Mouse (Mus musculus) adrenal gland (tissue): Measurements from ENCODE around the gene Kitl.

ENCODE experiments used
- intact Hi-C: fragments of 180-260 bp; cut with DNase I; formaldehyde crosslinking; loops from one replicate; pipeline ENCODE4 v1.15.1; 2025

Kitl gene

DNA sequence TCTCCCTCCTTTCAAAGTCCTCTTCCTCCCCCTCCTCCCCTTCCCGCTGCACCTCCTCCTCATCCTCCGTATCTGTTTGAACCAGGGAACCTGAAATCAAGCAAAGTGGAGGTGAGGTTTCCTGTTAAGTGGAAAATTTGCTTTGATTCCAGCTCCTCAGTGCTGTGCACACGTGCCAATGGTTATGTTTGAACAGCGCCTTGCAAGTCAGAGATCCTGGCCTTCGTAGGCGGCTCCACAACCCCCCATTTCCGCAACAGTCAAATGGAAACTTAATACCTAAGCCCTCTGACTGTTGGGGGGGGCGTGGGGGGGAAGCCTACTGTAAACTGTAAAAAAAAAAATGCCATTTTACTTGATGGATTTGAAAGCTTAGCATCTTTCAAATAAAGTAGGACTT, 10.2 kb downstream of the Kitl start:
- intact Hi-C loops, result no loop called here

DNA sequence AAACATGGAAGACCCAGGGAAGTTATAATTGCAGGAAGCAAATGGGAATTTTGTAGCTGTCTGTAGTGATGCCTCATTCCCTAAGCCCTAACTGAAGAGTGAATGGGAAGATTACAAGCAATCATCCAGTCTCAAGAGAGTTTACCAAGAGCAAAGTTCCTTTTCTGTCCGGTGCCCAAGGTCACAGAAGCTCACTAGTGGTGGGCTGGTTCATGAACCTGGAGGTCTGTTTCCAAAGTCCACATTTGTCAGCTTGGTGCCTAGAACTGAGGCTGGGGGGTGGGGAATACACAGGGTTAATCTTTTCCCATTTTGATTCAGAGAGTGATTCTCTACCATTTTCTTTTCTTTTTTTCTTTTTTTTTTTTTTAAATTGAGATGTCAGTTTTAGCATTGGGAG, 11.3 kb downstream of the Kitl start:
- intact Hi-C loops, result no loop called here

DNA sequence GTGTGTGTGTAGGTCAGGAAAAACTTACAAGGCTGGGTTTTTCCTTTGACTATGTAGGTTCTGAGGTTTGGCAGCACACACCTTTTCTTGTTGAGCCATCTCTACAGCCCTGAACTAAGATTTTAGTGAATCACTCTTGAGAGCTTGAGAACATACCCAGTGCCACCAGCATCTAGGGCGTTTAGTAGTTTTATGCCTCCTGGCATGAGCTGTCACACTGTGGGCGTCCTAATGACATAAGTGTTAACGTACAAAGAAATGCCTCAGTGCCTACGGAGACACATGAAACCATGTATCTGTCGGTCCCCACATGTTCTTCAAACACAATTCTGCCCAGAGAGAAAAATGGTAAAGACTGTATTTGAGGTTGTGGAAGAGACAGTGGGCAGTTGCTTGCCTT, 15.0 kb downstream of the Kitl start:
- intact Hi-C loops, result no loop called here

DNA sequence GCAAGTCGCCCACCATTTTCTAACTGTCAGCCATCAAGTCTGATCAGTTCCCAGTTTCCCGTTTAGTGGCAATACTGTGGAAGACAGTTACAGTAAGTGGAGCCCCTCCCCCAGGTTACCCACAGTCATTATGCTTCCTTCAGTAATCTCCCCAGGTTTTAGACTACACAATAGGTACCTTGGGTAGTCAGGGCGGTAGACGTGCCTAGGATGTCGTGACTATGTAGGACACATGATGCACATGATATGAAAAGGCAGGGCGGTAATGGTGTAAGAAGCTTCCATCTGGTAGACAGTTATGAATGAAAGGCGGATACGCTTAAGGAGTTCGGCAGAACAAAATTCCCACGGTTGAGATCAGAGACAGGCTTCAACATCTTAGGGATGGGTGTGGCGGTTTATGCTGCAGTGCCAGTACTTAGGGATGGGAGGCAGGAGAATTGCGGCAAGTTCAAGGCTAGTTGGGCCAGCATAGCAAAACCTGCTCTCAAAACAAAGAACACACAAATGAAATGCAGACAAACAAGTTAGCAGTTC, 15.6 kb downstream of the Kitl start:
- intact Hi-C loops, result no loop called here

DNA sequence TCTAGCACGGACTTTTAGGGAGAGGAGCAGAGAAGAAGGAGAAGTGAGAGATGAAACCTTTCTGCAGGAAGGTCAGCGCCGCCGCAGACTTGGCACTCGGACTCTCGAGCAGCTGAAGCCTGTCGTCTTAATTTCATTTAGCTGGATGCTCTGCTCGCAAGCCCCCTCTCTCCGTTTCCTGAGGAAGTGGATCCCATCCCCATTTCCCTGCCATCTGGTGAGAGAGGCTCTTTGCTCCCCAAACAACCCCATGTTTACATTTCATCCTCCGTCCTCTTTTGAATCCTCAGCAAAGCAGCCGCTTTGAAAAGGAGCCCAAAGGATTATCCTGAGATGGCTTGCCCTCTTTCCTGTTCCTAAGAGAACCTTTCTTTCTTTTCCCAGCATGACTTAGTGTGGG, 16.2 kb downstream of the Kitl start:
- intact Hi-C loops, result no loop called here

DNA sequence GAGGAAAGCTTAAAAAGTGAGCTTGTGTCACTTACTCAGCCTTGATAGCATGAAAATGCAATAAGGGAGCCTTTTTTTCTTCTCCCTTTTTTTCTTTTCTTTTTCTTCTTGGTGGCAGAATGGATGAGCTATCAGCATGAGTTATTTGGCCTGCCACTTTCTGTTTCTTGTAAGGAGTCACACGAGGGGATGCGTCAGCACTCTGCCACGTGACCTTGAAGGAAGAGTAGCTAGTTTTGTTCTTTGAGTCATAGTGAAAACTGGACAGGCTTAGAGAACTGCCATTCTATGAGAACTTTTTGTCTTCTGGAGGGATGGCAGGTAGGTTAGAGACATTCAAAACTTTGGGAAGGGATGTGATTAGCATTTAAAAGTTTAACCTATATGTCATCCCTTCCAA, 17.1 kb downstream of the Kitl start:
- intact Hi-C loops, result no loop called here

DNA sequence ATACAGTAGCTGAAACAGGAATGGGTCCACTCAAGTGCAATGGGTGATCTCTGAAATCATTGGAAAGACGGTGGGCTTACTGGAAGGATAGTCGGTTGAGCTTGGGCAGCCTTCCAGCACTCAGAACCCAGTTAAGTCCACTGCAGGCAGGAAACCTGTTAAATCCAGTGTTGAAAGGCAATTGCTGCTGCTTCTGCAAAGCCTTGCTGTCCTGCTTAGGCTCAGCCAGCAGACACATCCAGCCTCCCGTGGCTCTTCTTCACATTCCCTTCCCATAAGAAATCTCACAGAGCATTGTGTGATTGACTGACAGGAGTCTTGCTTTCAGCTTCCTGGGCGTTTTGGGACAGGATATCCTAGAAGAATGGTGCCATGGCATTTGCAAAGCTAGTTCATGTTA, 20.6 kb downstream of the Kitl start:
- intact Hi-C loops, result no loop called here

DNA sequence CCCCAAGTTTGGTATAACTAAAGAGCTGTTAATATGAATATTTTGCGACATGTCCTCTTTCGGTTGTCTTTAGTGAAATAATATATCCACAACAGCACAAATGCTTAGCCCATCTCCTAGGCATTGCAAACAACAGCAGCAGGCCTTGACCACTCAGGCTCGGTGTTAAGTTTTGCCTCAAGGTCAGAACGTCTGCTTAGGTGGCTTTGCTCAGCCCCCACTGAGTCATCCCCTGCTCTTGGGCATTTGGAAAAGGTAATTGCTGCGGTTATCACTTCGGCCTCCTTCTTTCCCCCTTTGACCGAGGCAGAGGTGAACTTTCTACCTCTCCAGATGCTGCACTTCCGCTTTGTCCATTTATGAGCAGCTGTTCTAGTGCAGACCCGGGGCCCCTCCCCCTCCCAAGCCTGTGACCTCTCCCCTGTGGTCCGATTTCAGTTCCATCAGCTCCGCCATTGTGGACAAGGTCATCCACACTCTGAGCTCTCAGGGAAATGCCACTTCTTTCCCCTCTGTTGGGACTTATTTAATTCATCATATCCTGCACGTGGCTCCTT, 23.0 kb downstream of the Kitl start:
- intact Hi-C loops, result no loop called here

DNA sequence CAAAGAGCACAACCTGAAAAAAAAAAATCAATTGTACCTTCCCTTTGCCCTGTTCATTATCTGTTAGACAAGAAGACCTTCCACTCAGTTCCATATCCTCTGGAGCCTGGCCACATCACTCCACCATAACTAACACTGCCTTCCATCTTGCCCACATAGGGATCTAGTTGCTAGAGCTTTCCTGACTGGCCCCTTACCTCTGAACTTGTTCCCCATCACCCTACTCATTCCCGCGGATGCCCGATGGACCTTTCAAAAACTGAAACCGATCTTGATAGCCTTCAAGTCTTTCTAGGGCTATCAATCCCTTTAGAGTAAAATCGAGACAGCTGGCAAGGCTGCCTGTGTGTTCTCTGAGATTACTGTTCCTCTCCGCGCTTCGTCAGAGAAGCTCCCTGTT, 23.6 kb downstream of the Kitl start:
- intact Hi-C loops, result no loop called here

DNA sequence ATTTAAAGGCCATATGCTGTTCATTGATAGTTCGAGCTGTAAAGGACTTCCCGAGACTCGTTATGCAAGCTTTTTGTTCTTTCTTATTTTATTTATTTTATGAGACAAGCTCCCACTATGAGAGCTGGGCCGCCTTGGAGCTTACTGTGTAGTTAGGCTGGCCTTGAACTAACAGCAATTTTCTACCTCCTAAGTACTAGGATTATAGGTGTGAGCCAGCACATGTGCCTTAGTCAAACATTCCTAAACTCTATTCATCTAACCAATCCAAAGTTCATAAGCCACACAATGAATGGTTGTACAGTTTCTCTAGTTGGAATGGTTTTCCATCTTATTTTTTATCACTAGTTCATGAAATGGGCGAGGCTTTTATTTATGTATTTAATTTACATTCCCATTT, 28.3 kb downstream of the Kitl start:
- intact Hi-C loops, result no loop called here

DNA sequence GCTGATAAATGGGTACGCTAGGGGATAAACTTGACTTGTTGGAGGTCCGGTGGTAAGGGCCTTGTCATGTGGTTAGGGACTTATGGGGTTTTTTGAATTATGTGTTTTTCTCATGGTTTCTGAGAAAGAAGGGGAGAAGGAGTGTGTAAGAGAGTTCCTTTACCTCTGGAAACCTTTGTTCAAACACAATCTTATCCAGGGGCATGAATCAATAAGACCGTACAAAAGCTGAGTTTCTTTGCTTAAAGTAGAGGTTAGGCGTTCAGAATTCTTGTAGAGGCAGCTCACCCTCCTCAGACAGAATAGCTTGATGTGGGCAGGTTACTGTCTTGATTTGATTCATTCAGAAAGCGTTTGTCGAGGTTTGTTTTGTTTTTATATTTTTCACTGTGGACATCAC, 28.7 kb downstream of the Kitl start:
- intact Hi-C loops, result no loop called here

DNA sequence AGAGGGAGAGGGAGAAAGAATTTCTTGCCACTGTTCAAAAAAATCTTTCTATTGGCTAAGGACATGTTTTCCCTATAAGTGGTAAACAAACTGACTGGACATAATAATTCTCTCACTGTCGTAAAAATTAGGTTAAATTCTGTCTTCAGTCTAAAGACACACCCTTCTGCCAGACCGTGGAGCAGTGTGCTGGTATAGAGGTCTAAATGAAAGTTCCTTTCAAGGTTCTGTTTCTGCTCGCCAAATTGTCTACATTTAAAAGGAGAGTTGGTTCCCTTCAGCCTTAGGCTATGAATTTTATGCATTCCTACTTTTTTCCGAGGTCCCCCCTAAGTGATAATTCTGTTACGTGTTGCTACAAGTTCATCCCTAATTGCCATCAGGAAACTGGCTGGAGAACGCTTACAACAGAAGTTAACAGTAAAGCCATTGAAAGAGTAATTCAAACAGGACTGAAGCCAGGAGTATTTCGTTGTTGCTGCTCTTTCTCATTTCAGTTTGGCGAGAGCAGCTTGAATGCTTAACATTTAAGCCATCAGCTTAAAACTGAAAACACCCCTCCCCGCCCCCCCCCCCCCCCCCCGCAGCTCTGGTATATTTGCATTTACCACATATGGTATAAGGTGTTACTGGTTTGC, 35.8 kb downstream of the Kitl start:
- intact Hi-C loops, result loop anchor here (5.0 kb wide), 1 partner anchor 34 kb away; the partner anchor contains the start of gene Kitl

DNA sequence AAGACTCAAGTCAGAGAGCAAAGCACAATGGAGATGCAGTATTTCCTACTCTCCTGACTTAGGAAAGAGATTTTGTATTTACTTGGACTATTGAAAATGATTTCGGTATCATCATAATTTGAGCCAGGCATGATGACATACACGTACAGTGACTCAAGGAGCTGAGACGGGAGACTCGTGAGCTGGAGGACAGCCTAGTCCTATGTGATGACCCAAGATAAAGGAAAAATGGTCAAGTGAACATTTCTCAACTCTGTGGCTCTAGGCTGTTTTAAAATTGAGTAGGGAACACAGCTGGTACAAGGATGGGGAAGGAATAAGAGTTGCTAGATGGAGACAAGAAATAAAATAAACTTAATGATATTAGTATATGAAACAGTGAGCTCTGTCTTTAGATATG, 37.0 kb downstream of the Kitl start:
- intact Hi-C loops, result loop anchor here (5.0 kb wide), 1 partner anchor 35 kb away; the partner anchor contains the start of gene Kitl

DNA sequence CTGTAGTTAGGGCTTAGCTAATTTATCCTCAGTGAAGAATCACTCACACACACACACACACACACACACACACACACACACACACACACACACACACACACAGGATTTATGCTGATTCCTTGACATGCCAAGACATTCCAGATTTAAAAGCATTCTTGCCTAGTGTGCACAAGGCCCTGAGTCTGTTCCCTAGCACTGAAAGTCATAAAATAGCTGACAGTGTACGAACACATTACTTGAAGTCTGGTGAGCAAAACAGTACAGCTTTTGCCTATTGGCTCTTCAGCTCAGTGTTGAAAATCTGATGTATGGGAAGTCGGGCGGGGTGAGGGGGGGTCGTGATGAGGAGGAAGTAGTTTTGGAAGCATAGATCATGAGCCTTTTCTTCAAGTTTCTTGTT, 37.5 kb downstream of the Kitl start:
- intact Hi-C loops, result loop anchor here (5.0 kb wide), 1 partner anchor 36 kb away; the partner anchor contains the start of gene Kitl

DNA sequence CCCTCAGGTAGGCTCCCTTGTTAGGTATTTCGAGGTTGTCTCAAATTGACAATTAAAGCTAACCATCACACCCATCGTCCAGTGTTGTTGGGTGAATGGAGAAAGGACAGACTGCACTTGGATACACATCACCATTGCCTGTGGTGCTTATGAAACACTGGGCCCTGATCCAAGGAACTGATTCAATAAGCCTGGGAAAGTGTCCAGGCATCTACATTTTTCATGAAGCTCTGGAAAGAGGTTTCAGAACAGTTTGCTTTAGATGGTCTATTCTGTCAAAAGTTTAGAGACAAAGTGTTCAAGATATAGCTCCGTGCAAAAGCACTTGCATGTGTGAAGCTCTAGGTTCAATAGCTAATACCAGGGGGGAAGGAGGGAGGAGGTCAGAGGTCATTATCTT, 38.6 kb downstream of the Kitl start:
- intact Hi-C loops, result loop anchor here (5.0 kb wide), 1 partner anchor 37 kb away; the partner anchor contains the start of gene Kitl

DNA sequence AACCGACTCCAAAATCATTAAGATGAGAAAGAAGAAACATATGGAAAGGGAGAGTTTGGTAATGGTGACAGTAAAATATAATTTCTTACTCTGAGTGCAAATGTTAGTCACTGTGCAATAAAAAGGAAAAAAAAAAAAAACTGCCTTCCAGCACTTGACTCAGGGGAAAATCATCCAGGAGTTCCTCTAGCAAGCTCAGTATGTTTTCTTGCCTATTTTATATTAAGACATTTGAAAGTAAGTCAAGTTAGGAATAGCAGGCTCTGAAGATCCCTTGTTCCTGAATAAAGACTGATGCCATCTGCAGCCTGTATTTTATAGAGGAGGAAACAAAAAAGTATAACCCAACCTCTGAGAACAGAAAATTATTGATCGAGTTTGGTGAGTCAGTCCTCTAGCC, 39.7 kb downstream of the Kitl start:
- intact Hi-C loops, result no loop called here

DNA sequence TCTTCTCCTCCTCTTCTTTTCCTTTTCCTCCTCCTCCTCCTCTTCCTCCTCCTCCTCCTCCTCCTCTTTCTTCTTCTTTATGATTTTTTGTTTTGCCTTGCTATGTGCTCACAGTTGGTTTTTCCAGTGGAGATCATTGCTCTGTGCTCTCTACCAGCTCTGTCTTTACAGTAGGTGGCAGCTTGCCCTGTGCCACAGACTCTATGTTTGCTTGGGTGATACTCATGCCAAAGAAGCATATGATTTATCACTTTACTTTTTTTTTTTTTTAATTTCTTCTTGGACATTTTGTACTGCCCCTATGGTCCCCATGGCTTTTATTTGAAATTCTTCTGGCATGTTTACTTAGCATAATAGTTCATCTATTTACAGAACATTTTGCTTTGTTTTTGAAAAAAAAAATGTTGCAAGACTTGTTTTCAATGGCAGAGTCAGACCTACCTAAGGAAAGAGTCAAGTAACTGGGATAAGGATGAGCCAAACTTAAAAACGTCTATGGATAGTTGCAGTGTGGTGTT, 41.7 kb downstream of the Kitl start:
- intact Hi-C loops, result no loop called here

DNA sequence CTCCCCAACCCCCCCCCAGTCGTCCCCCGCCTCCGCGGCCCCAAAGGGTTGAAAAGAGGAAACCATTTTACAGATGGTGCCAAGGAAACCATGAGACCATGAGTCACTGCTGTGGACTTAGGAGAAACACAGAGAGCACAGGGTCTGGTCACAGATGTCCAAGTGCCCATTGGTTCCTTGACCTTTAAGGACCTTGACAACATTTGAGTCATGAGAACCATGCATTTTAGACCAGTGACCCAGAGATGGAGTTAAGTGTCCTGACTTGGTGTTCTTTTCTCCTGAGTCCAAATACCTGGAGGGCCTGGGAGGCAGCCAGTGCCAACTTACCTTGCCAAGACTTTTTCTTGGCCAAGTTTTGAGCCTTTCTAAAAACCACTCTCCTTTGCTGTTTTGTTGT, 43.9 kb downstream of the Kitl start:
- intact Hi-C loops, result no loop called here

DNA sequence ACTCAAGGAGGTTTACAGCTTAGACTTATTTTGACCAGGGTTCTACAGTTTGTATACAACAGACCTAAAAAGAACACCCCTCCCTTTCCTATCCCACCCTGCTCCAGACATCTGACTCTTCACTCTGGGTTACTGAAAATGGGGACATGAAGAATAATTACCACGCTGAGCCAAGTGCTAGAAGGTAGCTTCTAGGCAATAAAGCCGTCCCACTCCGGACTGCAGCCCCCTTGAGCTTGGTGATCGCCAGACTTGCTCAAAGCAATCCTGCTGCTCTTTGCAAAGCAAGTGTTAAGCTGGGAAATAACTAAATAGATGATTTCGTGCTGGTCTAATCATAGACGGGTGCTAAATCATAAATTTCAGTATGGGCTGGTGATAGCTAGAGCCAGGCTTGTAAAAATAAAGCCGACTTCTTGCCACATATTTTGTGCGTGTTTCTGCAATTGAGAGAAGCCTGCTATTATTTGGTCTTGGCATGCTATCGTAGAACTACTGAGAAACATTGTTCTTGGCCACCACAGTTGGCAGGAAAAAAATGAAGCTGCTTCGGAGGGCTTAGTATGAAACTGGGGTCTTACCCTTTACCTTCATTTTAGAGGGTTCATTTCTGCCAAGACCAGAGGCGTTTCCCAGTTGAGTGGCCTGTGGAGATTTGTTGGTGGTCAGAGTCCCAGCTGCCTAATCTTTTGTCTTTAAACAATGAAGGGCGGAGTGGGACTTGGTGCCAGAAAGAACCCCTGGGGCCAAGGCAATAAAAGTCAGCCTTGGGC, 50.3 kb downstream of the Kitl start:
- intact Hi-C loops, result no loop called here

DNA sequence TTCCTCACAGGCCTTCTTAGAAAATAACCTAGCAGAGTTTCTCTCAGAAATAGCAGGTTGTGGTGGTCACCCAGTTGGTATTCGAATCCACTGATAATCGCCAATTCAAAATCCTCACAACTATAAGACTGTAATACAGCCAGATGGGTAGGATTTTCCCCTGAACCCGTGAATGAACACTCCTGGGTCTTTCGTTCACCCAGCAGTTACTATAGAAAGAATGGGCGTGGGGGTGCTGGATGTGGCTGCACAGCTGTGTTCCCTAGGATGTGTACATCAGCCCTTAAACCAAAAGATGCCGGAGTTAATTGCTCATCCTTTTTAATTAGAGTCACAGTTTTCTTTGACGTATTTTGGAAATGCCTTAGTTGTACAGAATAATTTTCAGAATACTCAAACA, 50.9 kb downstream of the Kitl start:
- intact Hi-C loops, result no loop called here

DNA sequence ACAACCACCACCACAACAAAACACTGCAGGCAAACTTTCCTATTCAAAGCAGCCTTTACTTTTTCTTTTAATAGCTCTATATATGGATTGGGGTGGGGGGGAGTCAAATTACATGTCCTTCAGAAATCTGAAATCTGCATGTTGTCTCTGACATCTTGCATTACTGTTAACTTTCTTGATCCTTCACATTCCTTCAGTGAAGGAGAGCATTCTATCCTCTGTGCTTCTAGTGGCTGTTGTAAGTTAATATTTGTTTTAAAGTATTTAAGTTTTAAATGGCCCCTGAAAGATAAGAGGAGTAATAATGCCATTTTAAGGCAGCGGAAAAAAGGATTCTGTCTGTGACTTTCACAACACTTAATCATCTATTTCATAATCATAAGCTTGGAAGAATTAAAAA, 57.2 kb downstream of the Kitl start:
- intact Hi-C loops, result no loop called here

DNA sequence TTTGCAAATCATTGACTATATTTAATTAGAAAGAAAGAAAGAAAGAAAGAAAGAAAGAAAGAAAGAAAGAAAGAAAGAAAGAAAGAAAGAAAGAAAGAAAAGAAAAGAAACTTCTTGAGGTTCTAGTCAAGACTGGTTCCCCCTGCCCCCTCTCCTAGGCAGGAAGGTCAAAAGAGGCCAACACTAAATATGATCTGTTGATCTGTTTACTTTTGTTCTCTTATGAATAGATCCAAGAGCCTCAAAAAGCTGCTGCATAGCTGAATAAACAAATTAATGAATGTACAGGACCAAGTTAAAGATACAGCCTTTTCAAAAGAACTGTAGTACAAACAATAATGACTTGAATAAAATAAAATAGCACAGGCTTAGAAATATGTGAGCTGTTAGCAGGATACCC, 57.7 kb downstream of the Kitl start:
- intact Hi-C loops, result no loop called here
